Mouse (Mus musculus) limb, embryonic 13.5 days (tissue): ENCODE measurements around the gene Rln3. TPM values are rescaled to one million over a fixed set of nuclear protein-coding genes. Genes with fewer than 3 reads are reported as not detected.
A peak's percentile ranks its signal among the peaks of the same experiment; 100 is the strongest.

Source experiments
- ATAC-seq: fragments of 200-750 bp; cut with Nextera tagmentation; 2 replicates; pipeline ENCODE4 v1.8.0; 2017; ENCODE audit warnings: low read depth, moderate number of reproducible peaks, moderate TSS enrichment; ENCODE audit not compliant: low FRiP score
- H3K27ac ChIP-seq: fragments of 300-500 bp; sonication (generic); 2 replicates; pipeline ENCODE4 v1.5.1; 2015; ENCODE audit warnings: inconsistent platforms, mild to moderate bottlenecking, moderate library complexity
- H3K27me3 ChIP-seq: fragments of 300-500 bp; sonication (generic); 2 replicates; pipeline ENCODE4 v1.6.1; 2015; ENCODE audit warnings: mild to moderate bottlenecking, inconsistent platforms
- H3K36me3 ChIP-seq: fragments of 300-500 bp; sonication (generic); 2 replicates; pipeline ENCODE4 v1.6.1; 2015; ENCODE audit warnings: inconsistent platforms, mild to moderate bottlenecking, moderate library complexity
- H3K4me1 ChIP-seq: fragments of 300-500 bp; sonication (generic); 2 replicates; pipeline ENCODE4 v1.6.1; 2015; ENCODE audit warnings: inconsistent platforms
- H3K4me2 ChIP-seq: fragments of 300-500 bp; sonication (generic); replicated peaks from 2 replicates; pipeline ENCODE4 v1.6.1; 2015; ENCODE audit warnings: inconsistent platforms, mild to moderate bottlenecking, moderate library complexity
- H3K4me3 ChIP-seq: fragments of 300-500 bp; sonication (generic); 2 replicates; pipeline ENCODE4 v1.5.1; 2015; ENCODE audit warnings: moderate library complexity, mild to moderate bottlenecking, inconsistent platforms
- H3K9ac ChIP-seq: fragments of 300-500 bp; sonication (generic); 2 replicates; pipeline ENCODE4 v1.6.1; 2015; ENCODE audit warnings: mild to moderate bottlenecking, inconsistent platforms
- H3K9me3 ChIP-seq: fragments of 300-500 bp; sonication (generic); 2 replicates; pipeline ENCODE4 v1.6.1; 2016; ENCODE audit warnings: inconsistent platforms
- whole genome bisulfite sequencing: fragments of 180-500 bp; shearing (Covaris S2); methylation state at CpG from one replicate; pipeline ENCODE4 v1.1.7; 2015; 5-methylcytosine and 5-hydroxymethylcytosine counted together
- microRNA counts: library from miRNA; unstranded; fragments of <30 nt; microRNA quantifications from one replicate; lab custom pipeline; 2016
- microRNA-seq: library from miRNA; unstranded; fragments of <30 nt; microRNA quantifications from one replicate; pipeline ENCODE4, GENCODE M21; 2016
- polyA plus RNA-seq: library from polyadenylated mRNA; unstranded; fragments of >200 nt; fragmentation: Nextera tagmentation; extraction: Ambion mirVana; gene quantifications from 2 replicates; pipeline ENCODE4 v1.2.1, GENCODE M21; 2015

Gene Rln3
- polyA plus RNA-seq, 1 experiment from 2014 or later = not detected

DNA sequence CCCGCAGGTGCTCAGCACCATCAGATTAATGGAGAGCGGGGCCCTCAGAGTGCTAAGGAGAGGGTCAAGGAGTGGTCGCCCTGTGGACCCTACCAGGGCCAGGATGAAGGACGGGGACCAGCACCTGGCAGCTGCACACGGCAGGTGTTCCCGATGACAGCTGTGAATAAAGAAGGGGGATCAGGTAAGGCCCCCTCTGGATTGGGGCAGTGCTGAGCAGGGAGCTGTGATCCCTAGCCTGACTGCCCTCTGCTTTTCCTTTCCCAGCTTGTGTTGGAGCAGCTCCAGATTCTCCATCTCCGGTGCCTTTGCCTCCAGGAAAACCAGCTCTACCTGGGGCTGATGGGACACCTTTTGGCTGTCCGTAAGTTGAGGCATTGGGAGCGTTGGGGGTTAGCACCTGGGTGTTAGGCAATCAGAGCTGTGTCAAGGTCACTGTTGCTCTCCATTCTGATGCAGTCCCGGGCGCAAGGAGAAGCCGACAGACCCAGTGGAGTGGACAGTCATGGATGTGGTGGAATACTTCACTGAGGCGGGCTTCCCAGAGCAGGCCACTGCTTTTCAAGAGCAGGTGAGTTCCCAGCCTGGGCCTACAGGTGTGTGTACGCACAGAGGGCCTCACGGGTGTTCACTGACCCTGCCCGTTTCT, 45.6 kb downstream of the Rln3 start:
- Histone ChIP-seq H3K4me1 (peaks cover 54% of the 10 kb centered on the region), H3K4me2 (peak overlapping the region; percentile 85), H3K36me3 (peaks cover 47% of the 10 kb centered on the region), H3K9ac (peak overlapping the region; percentile 82), H3K27me3 (0 out of 2 replicates have a peak, but pooled peaks cover 12% of the 10 kb centered on the region), H3K27ac (0 out of 2 replicates have a peak overlapping the region, but pooled peaks have one; percentile 87), H3K4me3 (peak overlapping the region; percentile 75), H3K9me3 (no peaks in the 10 kb centered on the region)
- WGBS = 65% methylated on average over 16 of the region's 16 CpGs
- ATAC-seq = no peak

DNA sequence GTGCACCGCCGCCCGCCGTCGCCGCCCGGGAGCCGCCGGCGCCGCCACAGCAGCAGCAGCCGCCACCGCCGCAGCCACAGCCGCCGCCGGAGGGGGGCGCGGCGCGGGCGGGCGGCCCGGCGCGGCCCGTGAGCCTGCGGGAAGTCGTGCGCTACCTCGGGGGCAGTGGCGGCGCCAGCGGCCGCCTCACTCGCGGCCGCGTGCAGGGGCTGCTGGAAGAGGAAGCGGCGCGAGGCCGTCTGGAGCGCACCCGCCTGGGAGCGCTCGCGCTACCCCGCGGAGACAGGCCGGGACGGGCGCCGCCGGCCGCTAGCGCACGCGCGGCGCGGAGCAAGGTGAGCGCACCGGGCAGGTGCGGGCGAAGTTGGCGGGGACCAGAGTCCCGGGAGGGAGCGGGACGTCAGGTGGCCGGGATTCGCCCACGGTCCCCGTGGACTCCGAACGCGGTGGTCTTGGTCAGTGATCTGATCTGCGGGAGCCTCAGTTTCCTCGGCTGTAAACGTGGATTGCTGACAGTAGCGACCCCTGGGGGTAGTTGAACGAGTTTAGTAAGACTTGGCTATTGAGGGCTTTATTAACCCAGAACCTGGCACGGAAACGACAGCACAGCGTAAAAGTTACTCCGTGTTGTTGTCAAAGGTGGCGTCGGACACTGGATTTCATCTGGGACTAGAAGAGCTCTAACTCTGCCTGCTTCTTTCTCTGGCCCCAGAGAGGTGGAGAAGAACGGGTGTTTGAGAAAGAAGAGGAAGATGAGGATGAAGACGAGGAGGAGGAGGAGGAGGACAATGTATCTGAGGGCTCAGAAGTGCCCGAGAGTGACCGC, 46.4 kb downstream of the Rln3 start:
- H3K27me3 ChIP-seq = 0 out of 2 replicates have a peak, but pooled peaks cover 12% of the 10 kb centered on the region
- H3K9ac ChIP-seq = peak overlapping the region; percentile 82
- H3K36me3 ChIP-seq = peaks cover 53% of the 10 kb centered on the region
- peak overlapping the region; percentile 87 for H3K27ac ChIP-seq
- WGBS = 1% methylated on average over 70 of the region's 92 CpGs
- no peak for ATAC-seq
- no peaks in the 10 kb centered on the region for H3K9me3 ChIP-seq
- peaks cover 46% of the 10 kb centered on the region for H3K4me1 ChIP-seq
- H3K4me2 ChIP-seq = peak overlapping the region; percentile 85
- peak overlapping the region; percentile 75 for H3K4me3 ChIP-seq

DNA sequence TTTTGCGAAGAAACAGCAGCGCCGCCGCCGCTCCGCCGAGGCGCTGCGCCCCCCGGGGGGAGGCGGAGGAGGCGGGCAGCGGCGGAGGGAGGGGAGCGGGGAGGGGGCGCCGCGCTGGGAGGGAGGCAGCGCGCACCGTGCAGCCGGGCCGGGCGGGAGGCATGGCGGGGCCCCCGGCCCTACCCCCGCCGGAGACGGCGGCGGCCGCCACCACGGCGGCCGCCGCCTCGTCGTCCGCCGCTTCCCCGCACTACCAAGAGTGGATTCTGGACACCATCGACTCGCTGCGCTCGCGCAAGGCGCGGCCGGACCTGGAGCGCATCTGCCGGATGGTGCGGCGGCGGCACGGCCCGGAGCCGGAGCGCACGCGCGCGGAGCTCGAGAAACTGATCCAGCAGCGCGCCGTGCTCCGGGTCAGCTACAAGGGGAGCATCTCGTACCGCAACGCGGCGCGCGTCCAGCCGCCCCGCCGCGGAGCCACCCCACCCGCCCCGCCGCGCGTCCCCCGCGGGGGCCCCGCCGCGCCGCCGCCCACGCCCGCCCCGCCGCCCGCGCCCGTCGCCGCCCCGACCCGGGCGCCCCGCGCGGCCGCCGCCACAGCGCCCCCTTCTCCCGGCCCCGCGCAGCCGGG, 47.2 kb downstream of the Rln3 start, which contains the start of gene Samd1:
TSS of gene Samd1 (plus strand) at position 162 of the 631 bp plus-strand sequence.
- no peaks in the 10 kb centered on the region for H3K9me3 ChIP-seq
- H3K27me3 ChIP-seq = 0 out of 2 replicates have a peak, but pooled peaks cover 12% of the 10 kb centered on the region
- under 1% methylated on average over 56 of the region's 112 CpGs for WGBS
- peaks cover 52% of the 10 kb centered on the region for H3K36me3 ChIP-seq
- H3K27ac ChIP-seq = peak within 1 kb of the TSS; percentile 98
- peak; percentile 18; the same call in 1 of the 2 replicates for ATAC-seq
- H3K4me1 ChIP-seq = peaks cover 39% of the 10 kb centered on the region
- peak within 1 kb of the TSS; percentile 95 for H3K9ac ChIP-seq
- peak within 1 kb of the TSS; percentile 78 for H3K4me3 ChIP-seq
- H3K4me2 ChIP-seq = peak within 1 kb of the TSS; percentile 85

DNA sequence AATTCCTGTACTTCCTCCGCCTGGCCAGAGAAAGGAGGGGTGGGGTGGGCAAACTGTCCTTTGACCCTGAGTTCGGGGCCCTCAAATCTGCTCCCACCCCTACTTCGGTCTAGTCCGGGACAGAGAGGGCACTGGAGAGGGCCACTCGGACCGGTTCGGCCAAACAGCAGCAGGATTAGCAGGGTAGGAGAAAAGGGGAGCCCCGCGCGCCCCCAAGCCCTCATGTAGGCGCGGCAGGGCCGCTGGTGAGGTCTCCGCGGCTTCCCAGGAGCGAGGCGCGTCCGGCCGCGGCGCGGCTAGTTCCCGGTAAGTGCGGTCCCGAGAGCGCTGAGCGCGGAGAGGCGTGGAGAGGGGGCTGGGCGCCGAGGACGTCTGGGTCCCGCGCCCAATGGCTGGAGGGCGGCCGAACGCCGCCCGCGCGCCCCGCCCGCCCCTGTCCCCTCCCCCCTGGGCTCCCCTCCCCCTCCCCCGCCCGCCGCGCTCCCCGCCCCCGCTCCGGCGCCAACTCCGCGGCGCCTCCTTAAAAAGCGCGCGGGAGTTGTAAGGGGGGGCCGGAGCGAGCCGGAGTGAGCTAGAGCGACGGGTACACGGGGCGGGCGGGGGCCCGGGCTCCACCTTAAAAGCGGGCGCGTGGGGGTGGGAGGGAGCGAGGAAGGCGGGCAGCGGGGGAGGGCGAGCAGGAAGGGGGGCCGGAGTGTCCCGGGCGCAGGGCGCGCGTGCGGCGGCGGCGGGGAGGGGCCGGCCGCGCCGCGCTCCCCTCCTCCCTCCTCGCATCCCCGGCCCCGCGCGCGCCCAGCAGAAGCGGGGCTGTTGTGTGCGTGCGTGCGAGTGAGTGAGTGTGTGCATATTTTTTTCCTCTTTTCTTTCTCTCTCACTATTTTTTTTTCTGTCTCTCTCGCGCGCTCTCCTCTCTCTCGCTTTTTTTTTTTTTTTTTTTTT, 48.0 kb downstream of the Rln3 start:
- 0% methylated on average over 38 of the region's 103 CpGs for WGBS
- H3K4me1 ChIP-seq = peaks cover 38% of the 10 kb centered on the region
- peak overlapping the region; percentile 95 for H3K9ac ChIP-seq
- peak overlapping the region; percentile 85 for H3K4me2 ChIP-seq
- peaks cover 54% of the 10 kb centered on the region for H3K36me3 ChIP-seq
- ATAC-seq = peak; percentile 79
- H3K27me3 ChIP-seq = 0 out of 2 replicates have a peak, but pooled peaks cover 12% of the 10 kb centered on the region
- peak overlapping the region; percentile 98 for H3K27ac ChIP-seq
- peak overlapping the region; percentile 78 for H3K4me3 ChIP-seq
- H3K9me3 ChIP-seq = no peaks in the 10 kb centered on the region

DNA sequence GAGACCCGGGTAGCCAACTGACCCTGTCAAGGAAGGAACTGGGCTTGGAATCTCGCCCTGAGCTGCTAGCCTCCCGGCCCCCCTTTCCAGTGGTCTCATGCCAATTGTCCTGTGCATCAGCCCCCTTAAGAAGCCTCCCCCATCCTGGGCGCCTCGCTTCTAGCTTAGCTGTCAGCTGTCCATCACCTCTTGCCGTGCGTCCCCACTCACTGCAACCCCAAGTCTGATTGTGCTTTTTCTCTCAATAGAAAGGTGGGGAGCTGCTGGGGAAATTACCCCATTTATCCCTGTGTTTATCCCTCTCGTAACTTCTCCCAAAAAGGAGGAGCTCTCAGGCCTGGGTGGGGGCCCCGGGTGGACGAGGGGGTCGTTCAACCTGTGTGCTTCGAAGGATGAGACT, 48.8 kb downstream of the Rln3 start:
- 0 out of 2 replicates have a peak, but pooled peaks cover 7% of the 10 kb centered on the region for H3K27me3 ChIP-seq
- H3K9ac ChIP-seq = peak overlapping the region; percentile 95
- H3K4me3 ChIP-seq = peak overlapping the region; percentile 78
- 12% methylated on average over 12 of the region's 12 CpGs for WGBS
- H3K27ac ChIP-seq = peak overlapping the region; percentile 98; the same call in 1 of the 2 replicates
- H3K4me1 ChIP-seq = peaks cover 29% of the 10 kb centered on the region
- no peaks in the 10 kb centered on the region for H3K9me3 ChIP-seq
- H3K36me3 ChIP-seq = peaks cover 54% of the 10 kb centered on the region
- peak overlapping the region; percentile 85 for H3K4me2 ChIP-seq
- ATAC-seq = no peak

DNA sequence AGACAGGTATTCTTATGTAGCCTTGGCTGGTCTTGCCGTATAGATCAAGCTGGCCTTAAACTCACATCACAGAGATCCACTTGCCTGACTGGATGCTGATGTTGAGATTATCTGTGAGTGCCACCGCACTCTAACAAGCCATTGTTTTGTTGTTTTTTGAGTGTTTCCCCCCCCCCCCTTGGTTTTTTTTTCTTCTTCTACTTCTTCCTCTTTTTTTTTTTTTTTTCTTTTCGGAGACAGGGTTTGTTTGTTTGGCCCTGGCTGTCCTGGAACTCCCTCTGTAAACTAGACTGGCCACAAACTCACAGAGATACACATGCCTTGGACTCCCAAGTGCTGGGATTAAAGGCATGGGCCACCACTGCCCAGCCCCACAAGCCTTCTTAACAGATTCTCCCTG, 50.8 kb downstream of the Rln3 start:
- H3K36me3 ChIP-seq = peaks cover 57% of the 10 kb centered on the region

More for the DNA sequence above, 50.8 kb downstream of the Rln3 start:
- no peak overlapping the region for H3K4me2 ChIP-seq
- no peak overlapping the region for H3K4me3 ChIP-seq
- no peak overlapping the region for H3K9ac ChIP-seq
- H3K27me3 ChIP-seq = no peaks in the 10 kb centered on the region
- H3K4me1 ChIP-seq = peaks cover 12% of the 10 kb centered on the region
- no peaks in the 10 kb centered on the region for H3K9me3 ChIP-seq
- no peak overlapping the region for H3K27ac ChIP-seq
- WGBS = 85% methylated on average over 3 of the region's 3 CpGs
- no peak for ATAC-seq

MicroRNAs within 50 kb of the gene (microRNA counts, 519-probe panel; counts per million panel counts)
- microRNA mmu-miR-1199 (lab: Ali Mortazavi, UCI) (not detected), microRNA mmu-miR-709 (lab: Ali Mortazavi, UCI) (2,734 counts per million, percentile 43 among the panel's probes with 10 or more counts)

Small RNA genes within 50 kb of the gene (microRNA-seq; reads per million reads assigned to microRNA genes)
- gene Mir1199 (not detected), gene Mir709 (not detected), gene Mir8111 (3.0 reads per million, percentile 12 among the genes with 10 or more reads in this experiment)

Other genes with a start within 250 kb of the Rln3 start
- 28.1 and 29.3 TPM in 2 replicates for gene Adgrl1, start 144.9 kb downstream of the Rln3 start, polyA plus RNA-seq
- gene Gm10644, start 89.8 kb downstream of the Rln3 start, polyA plus RNA-seq = 0.40 and 0.43 TPM in 2 replicates
- 51.4 and 52.9 TPM in 2 replicates for gene Asf1b, start 89.5 kb downstream of the Rln3 start, polyA plus RNA-seq
- 169 and 174 TPM in 2 replicates for gene Prkaca, start 72.0 kb downstream of the Rln3 start, polyA plus RNA-seq
- 12.3 and 12.4 TPM in 2 replicates for gene Samd1, start 47.3 kb downstream of the Rln3 start, polyA plus RNA-seq
- gene 1700067K01Rik, start 43.5 kb downstream of the Rln3 start, polyA plus RNA-seq = 1.3 and 1.4 TPM in 2 replicates
- 0.22 and 0.31 TPM in 2 replicates for gene 2210011C24Rik, start 32.8 kb downstream of the Rln3 start, polyA plus RNA-seq
- 6.6 and 7.6 TPM in 2 replicates for gene Palm3, start 23.5 kb downstream of the Rln3 start, polyA plus RNA-seq
- 0.98 and 1.1 TPM in 2 replicates for gene Il27ra, start 2.4 kb downstream of the Rln3 start, polyA plus RNA-seq
- gene Gm10643, start 20.1 kb upstream of the Rln3 start, polyA plus RNA-seq = 1.5 and 1.6 TPM in 2 replicates
- 9.5 and 10.1 TPM in 2 replicates for gene Rfx1, start 21.8 kb upstream of the Rln3 start, polyA plus RNA-seq
- 12.4 and 13.3 TPM in 2 replicates for gene Dcaf15, start 59.8 kb upstream of the Rln3 start, polyA plus RNA-seq
- gene Podnl1, start 81.0 kb upstream of the Rln3 start, polyA plus RNA-seq = 1.9 and 2.2 TPM in 2 replicates
- gene Cc2d1a, start 102.9 kb upstream of the Rln3 start, polyA plus RNA-seq = 27.6 and 29.3 TPM in 2 replicates
- gene 4930432K21Rik, start 103.0 kb upstream of the Rln3 start, polyA plus RNA-seq = 1.6 and 2.0 TPM in 2 replicates
- 5.7 TPM in 2 replicates for gene Nanos3, start 140.2 kb upstream of the Rln3 start, polyA plus RNA-seq
- gene Zswim4, start 192.1 kb upstream of the Rln3 start, polyA plus RNA-seq = 23.5 and 23.9 TPM in 2 replicates
- gene D8Ertd738e, start 204.7 kb upstream of the Rln3 start, polyA plus RNA-seq = 325 and 338 TPM in 2 replicates
- gene Mri1, start 212.3 kb upstream of the Rln3 start, polyA plus RNA-seq = 70.9 and 73.9 TPM in 2 replicates
- gene Ccdc130, start 225.4 kb upstream of the Rln3 start, polyA plus RNA-seq = 18.0 and 21.0 TPM in 2 replicates